In genomic region chr16:20693111-20693701, GRCm38 (mm10) we compare ENCODE assay signal across 8 mouse cellular contexts. TPM values are rescaled to one million over a fixed set of nuclear protein-coding genes. Genes with fewer than 3 reads are reported as not detected.
DNase-seq lines count a peak whose midpoint lies in the region; TF ChIP-seq lines count a peak whose summit lies in the region.

Fam131a (plus strand) TSS chr16:20693241.

- H3K27ac ChIP-seq in left cerebral cortex, adult 2 months = peak within 1 kb of the TSS; percentile 88

- peak; percentile 94 for DNase-seq in adrenal gland, adult 2 months
- DNase-seq in embryo, embryonic 10.5 days (ENCODE audit: low spot score) = peak; percentile 96
- DNase-seq in gastrocnemius, postnatal 14 days = peak; percentile 90
- peak; percentile 68 for DNase-seq in hindlimb bud, embryonic 11.5 days (ENCODE audit: extremely low spot score, low read depth, low spot score)
- peak; percentile 93 to 94 for DNase-seq in left cerebral cortex, adult 2 months (ENCODE audit: extremely low spot score in 1 of 2, low spot score in 2 of 2)
- DNase-seq in lung, postnatal 4 days = peak; percentile 93
- DNase-seq in right cerebral cortex, adult 18-20 months = peak; percentile 97
- peak; percentile 79 to 86 for DNase-seq in urinary bladder, postnatal 36 days (ENCODE audit: low spot score in 2 of 2)

- no peak for TF ChIP-seq CTCF in left cerebral cortex, adult 2 months (IDR thresholded peaks at IDR 0.05)

- intact Hi-C loops in gastrocnemius, postnatal 14 days (cut with DNase I; ENCODE audit: low total_unique reads) = no loop called here
- intact Hi-C loops in left cerebral cortex, adult 2 months (cut with DNase I) = loop anchor here (2.0 kb wide), 1 partner anchor 14 kb away; no protein-coding TSS in a partner anchor

- H3K4me3 ChIP-seq in left cerebral cortex, adult 2 months = peak within 1 kb of the TSS; percentile 72

RNA-seq across cellular contexts. Expression of gene Fam131a, which starts in this region (rescaled TPM):
- total RNA-seq in adrenal gland, adult 2 months (2021) = 10 to 100 TPM; 10.3 to 13.3 TPM
- polyA plus RNA-seq in adrenal gland, adult 2 months (2012; rRNA removed) = 24.9 and 29.4 TPM in 2 replicates
- total RNA-seq in gastrocnemius, postnatal 14 days (2021) = 10 to 100 TPM; 28.7 to 34.5 TPM
- 100 to 1,000 TPM; 320 to 343 TPM for total RNA-seq in left cerebral cortex, adult 2 months (2021)

Comparison
In these comparisons a context has a peak if more than half of its experiments do, and no peak if none do; other contexts are left out.
1. Peak in every context shown above with its lines: DNase-seq, H3K4me3 ChIP-seq and H3K27ac ChIP-seq.
2. RNA of gene Fam131a (total RNA-seq): 320 to 343 TPM in left cerebral cortex, adult 2 months; 28.7 to 34.5 TPM in gastrocnemius, postnatal 14 days and 10.3 to 13.3 TPM in adrenal gland, adult 2 months; every median in the first group is over 4 times any median in the second.